In genomic region chr6:12005455-12005854, GRCm38 (mm10) we compare ENCODE assay signal across 28 mouse cellular contexts.
"Had no signal": no experiment of that assay in that cellular context is flagged by ENCODE, and none has a peak within 500 bp of the region (broad histone marks: within the 10 kb centered on the region; RNA-seq: fewer than 3 reads in every experiment).

No protein-coding gene starts in this region.

- H3K9ac ChIP-seq: embryonic facial prominence, embryonic 12.5 days; embryonic facial prominence, embryonic 13.5 days; embryonic facial prominence, embryonic 15.5 days; forebrain, embryonic 12.5 days; forebrain, embryonic 13.5 days; forebrain, embryonic 15.5 days; forebrain, postnatal 0 days had no signal

- ATAC-seq: forebrain, embryonic 13.5 days; forebrain, embryonic 14.5 days; forebrain, embryonic 15.5 days; forebrain, embryonic 16.5 days; forebrain, postnatal 0 days had no signal

- DNase-seq: cerebellum, adult 2 months; cerebellum, adult 8-10 months; cerebellum, adult 9-10 months; cerebellum, adult 9-11 months; cerebellum, postnatal 10 days; cerebellum, postnatal 14 days; cerebellum, postnatal 25 days; cerebellum, postnatal 36 days; embryo, embryonic 11 days; forebrain, postnatal 0 days; gastrocnemius, adult 2 months; gastrocnemius, postnatal 10 days; gastrocnemius, postnatal 14 days; gastrocnemius, postnatal 25 days; gastrocnemius, postnatal 36 days; heart, adult 11 months; heart, adult 18-20 months had no signal

- H3K27me3 ChIP-seq: embryonic facial prominence, embryonic 12.5 days; embryonic facial prominence, embryonic 13.5 days; embryonic facial prominence, embryonic 15.5 days; forebrain, embryonic 12.5 days; forebrain, embryonic 13.5 days; forebrain, embryonic 15.5 days had no signal

- H3K4me3 ChIP-seq: embryonic facial prominence, embryonic 10.5 days; embryonic facial prominence, embryonic 12.5 days; embryonic facial prominence, embryonic 13.5 days; embryonic facial prominence, embryonic 15.5 days; erythroblast, embryonic 14.5 days; forebrain, embryonic 10.5 days; forebrain, embryonic 12.5 days; forebrain, embryonic 13.5 days; forebrain, embryonic 15.5 days; gastrocnemius, adult 2 months had no signal

- H3K9me3 ChIP-seq: embryonic facial prominence, embryonic 10.5 days; embryonic facial prominence, embryonic 12.5 days; embryonic facial prominence, embryonic 13.5 days; embryonic facial prominence, embryonic 15.5 days; forebrain, embryonic 10.5 days; forebrain, embryonic 12.5 days; forebrain, embryonic 13.5 days; forebrain, embryonic 15.5 days had no signal

- H3K4me2 ChIP-seq: embryonic facial prominence, embryonic 12.5 days; embryonic facial prominence, embryonic 13.5 days; embryonic facial prominence, embryonic 15.5 days; forebrain, embryonic 12.5 days; forebrain, embryonic 13.5 days; forebrain, embryonic 15.5 days had no signal

- H3K27ac ChIP-seq: embryonic facial prominence, embryonic 10.5 days; embryonic facial prominence, embryonic 12.5 days; embryonic facial prominence, embryonic 13.5 days; embryonic facial prominence, embryonic 15.5 days; forebrain, embryonic 10.5 days; forebrain, embryonic 12.5 days; forebrain, embryonic 13.5 days; forebrain, embryonic 15.5 days; gastrocnemius, adult 2 months had no signal

- H3K4me1 ChIP-seq: embryonic facial prominence, embryonic 10.5 days; embryonic facial prominence, embryonic 12.5 days; embryonic facial prominence, embryonic 13.5 days; embryonic facial prominence, embryonic 15.5 days; forebrain, embryonic 10.5 days; forebrain, embryonic 12.5 days; forebrain, embryonic 13.5 days; forebrain, embryonic 15.5 days had no signal
